Mouse (Mus musculus) embryonic facial prominence, embryonic 11.5 days (tissue): Measurements from ENCODE around the gene Ninl. TPM values are rescaled to one million over a fixed set of nuclear protein-coding genes. Genes with fewer than 3 reads are reported as not detected.

Experiments
- ATAC-seq: fragments of 200-750 bp; cut with Nextera tagmentation; replicated peaks from 2 replicates; pipeline ENCODE4 v1.8.0; 2017; ENCODE audit warnings: low read depth; ENCODE audit not compliant: insufficient number of reproducible peaks, low FRiP score, low TSS enrichment
- DNase-seq: peaks from one replicate; pipeline ENCODE4 v3.0.0-alpha.2; 2015; ENCODE audit warnings: low spot score
- H3K27ac ChIP-seq: fragments of 300-500 bp; sonication (generic); replicated peaks from 2 replicates; pipeline ENCODE4 v1.5.1; 2014; ENCODE audit warnings: mild to moderate bottlenecking, low read depth, low read length, control low read depth
- H3K27me3 ChIP-seq: fragments of 300-500 bp; sonication (generic); 2 replicates; pipeline ENCODE4 v1.6.1; 2014; ENCODE audit warnings: mild to moderate bottlenecking, low read length, moderate library complexity, mixed read lengths; ENCODE audit not compliant: control insufficient read depth, insufficient read depth
- H3K36me3 ChIP-seq: fragments of 300-500 bp; sonication (generic); replicated peaks from 2 replicates; pipeline ENCODE4 v1.6.1; 2014; ENCODE audit warnings: low read depth, mild to moderate bottlenecking, low read length, moderate library complexity, mixed read lengths; ENCODE audit not compliant: control insufficient read depth, insufficient read depth
- H3K4me1 ChIP-seq: fragments of 300-500 bp; sonication (generic); 2 replicates; pipeline ENCODE4 v1.6.1; 2014; ENCODE audit warnings: low read length, mixed read lengths; ENCODE audit not compliant: control insufficient read depth, insufficient read depth
- H3K4me2 ChIP-seq: fragments of 300-500 bp; sonication (generic); 2 replicates; pipeline ENCODE4 v1.6.1; 2014; ENCODE audit warnings: low read depth, mild to moderate bottlenecking, control low read depth, low read length, moderate library complexity
- H3K4me3 ChIP-seq: fragments of 300-500 bp; sonication (generic); 2 replicates; pipeline ENCODE4 v1.5.1; 2014; ENCODE audit warnings: low read depth, low read length, control low read depth
- H3K9ac ChIP-seq: fragments of 300-500 bp; sonication (generic); replicated peaks from 2 replicates; pipeline ENCODE4 v1.6.1; 2014; ENCODE audit warnings: mild to moderate bottlenecking, control low read depth, low read length
- H3K9me3 ChIP-seq: fragments of 300-500 bp; sonication (generic); replicated peaks from 2 replicates; pipeline ENCODE4 v1.6.1; 2016; ENCODE audit warnings: mild to moderate bottlenecking, low read length, inconsistent platforms, mixed read lengths; ENCODE audit not compliant: control insufficient read depth
- WGBS: fragments of 180-500 bp; shearing (Covaris S2); extraction: QIAGEN DNeasy Blood & Tissue Kit; methylation state at CpG from one replicate; pipeline ENCODE4 v1.1.7; 2014; 5-methylcytosine and 5-hydroxymethylcytosine counted together
- polyA plus RNA-seq: library from polyadenylated mRNA; unstranded; fragments of >200 nt; fragmentation: Nextera tagmentation; extraction: Ambion mirVana; gene quantifications from 2 replicates; pipeline ENCODE4 v1.2.1, GENCODE M21; 2014

Gene Ninl
- polyA plus RNA-seq, 1 experiment from 2014 or later = 9.0 TPM

DNA sequence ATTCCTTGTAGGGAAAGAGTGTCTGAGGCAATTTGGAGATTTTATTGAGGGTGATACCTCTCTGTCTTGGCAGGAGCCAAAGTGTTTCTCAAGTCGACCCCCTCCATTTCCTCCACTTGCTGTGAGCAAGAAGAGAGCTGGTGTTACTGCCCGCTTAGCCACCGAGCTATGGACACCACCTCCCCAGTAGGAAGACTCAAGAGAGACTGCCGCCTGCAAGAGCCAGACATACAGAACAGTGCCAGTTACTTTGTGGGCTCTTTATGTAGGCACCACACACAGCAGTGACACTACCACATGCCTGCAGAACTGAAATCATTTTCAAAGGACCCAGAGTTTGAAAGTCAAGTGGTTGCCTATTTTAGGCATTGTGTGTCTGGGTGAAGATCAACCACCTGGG, 48.1 kb downstream of the Ninl start:
- no peaks in the 10 kb centered on the region for H3K4me1 ChIP-seq
- DNase-seq (no peak), ATAC-seq (no peak)
- H3K9me3 ChIP-seq = no peaks in the 10 kb centered on the region
- no peaks in the 10 kb centered on the region for H3K27me3 ChIP-seq
- 90% methylated on average over 4 of the region's 4 CpGs for WGBS
- H3K4me2 ChIP-seq = no peak overlapping the region
- no peak overlapping the region for H3K27ac ChIP-seq
- no peak overlapping the region for H3K9ac ChIP-seq
- no peaks in the 10 kb centered on the region for H3K36me3 ChIP-seq
- no peak overlapping the region for H3K4me3 ChIP-seq

DNA sequence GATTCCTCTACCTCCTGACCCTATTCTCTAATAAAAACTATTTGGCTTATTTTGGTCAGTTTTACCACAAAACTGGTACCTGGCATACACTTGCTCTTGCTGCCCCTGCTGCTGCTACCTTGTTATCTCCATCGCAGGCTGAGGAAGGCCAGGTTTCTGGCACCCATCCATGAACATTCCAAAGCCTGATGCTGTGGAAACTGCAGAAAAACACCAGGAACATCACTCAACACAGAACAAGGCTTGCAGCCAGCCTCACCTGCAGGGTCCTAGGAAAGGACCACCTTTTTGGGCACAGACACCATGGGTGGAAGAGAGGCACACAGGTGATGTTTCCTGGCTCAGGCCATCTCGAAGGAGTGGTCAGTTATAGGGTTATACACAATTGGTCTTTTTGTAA, 48.7 kb downstream of the Ninl start:
- Histone ChIP-seq H3K27me3 (no peaks in the 10 kb centered on the region), H3K9me3 (no peaks in the 10 kb centered on the region), H3K4me3 (no peak overlapping the region), H3K9ac (no peak overlapping the region), H3K27ac (no peak overlapping the region), H3K4me1 (no peaks in the 10 kb centered on the region), H3K36me3 (no peaks in the 10 kb centered on the region), H3K4me2 (no peak overlapping the region)
- WGBS = 89% methylated on average over 2 of the region's 2 CpGs
- ATAC-seq (no peak), DNase-seq (no peak)

- no peak overlapping the region for H3K4me3 ChIP-seq
- no peaks in the 10 kb centered on the region for H3K9me3 ChIP-seq
Measured at GRCm38 (mm10) chr2:150985359-150985758, 53.8 kb downstream of the Ninl start.

GRCm38 (mm10) chr2:150982051-150982450, 57.1 kb downstream of the Ninl start:
- no peak overlapping the region for H3K4me2 ChIP-seq
- no peak overlapping the region for H3K9ac ChIP-seq
- H3K36me3 ChIP-seq = no peaks in the 10 kb centered on the region
- DNase-seq (no peak), ATAC-seq (no peak)
- H3K27ac ChIP-seq = no peak overlapping the region
- H3K4me1 ChIP-seq = no peaks in the 10 kb centered on the region
- no peaks in the 10 kb centered on the region for H3K27me3 ChIP-seq
- H3K9me3 ChIP-seq = no peaks in the 10 kb centered on the region
- no peak overlapping the region for H3K4me3 ChIP-seq

More at GRCm38 (mm10) chr2:150985359-150985758, 53.8 kb downstream of the Ninl start:
- Histone ChIP-seq H3K27me3 (no peaks in the 10 kb centered on the region), H3K27ac (no peak overlapping the region), H3K4me2 (no peak overlapping the region), H3K4me1 (no peaks in the 10 kb centered on the region), H3K9ac (no peak overlapping the region), H3K36me3 (no peaks in the 10 kb centered on the region)
- DNase-seq (no peak), ATAC-seq (no peak)
- 92% methylated on average over 2 of the region's 2 CpGs for WGBS

GRCm38 (mm10) chr2:150981524-150981923, 57.7 kb downstream of the Ninl start:
- Histone ChIP-seq H3K9ac (no peak overlapping the region), H3K9me3 (no peaks in the 10 kb centered on the region), H3K4me1 (no peaks in the 10 kb centered on the region), H3K4me2 (no peak overlapping the region), H3K27me3 (no peaks in the 10 kb centered on the region), H3K36me3 (no peaks in the 10 kb centered on the region), H3K4me3 (no peak overlapping the region), H3K27ac (no peak overlapping the region)
- no peak for ATAC-seq
- DNase-seq = no peak
- WGBS = 88% methylated on average over 7 of the region's 7 CpGs

DNA sequence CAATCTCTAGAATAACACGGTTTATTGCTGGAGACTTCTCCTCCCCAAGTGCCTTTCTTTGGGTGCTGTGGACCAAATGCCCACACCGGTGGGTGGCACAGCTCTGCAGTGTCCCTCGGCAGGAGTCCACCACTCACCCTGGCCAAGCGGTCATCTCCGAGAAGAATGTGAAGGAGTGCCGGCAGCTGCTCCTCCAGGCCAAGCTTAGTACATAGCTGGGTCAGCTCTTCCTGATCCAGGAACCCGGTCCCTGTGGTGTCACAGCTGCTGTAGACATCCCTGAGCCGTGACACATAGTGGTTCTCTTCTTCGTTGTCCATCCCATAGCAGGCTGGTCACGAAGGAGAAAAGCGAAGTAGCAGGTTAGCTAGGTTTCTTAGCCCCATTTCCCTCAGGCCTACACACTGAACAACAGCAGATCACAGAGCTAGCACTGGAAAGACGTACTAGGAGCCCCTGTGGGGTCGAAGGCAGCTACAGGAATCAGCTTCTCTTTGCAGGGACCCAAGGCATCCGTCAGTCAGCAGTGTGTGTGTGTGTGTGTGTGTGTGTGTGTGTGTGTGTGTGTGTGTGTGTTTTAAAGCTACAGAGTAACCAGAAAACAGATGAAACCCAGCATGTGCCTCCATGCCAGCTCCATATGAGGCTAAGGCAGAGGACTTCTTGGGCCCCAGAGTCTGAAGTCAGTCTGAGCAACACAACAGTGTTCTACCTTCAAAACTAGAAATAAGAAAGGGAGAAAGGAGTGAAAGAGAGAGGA, 59.1 kb downstream of the Ninl start:
- DNase-seq = no peak
- H3K27me3 ChIP-seq = no peaks in the 10 kb centered on the region
- WGBS = 86% methylated on average over 14 of the region's 14 CpGs

GRCm38 (mm10) chr2:150978791-150979190, 60.4 kb downstream of the Ninl start:
- Histone ChIP-seq H3K4me1 (no peaks in the 10 kb centered on the region), H3K9me3 (no peaks in the 10 kb centered on the region), H3K27me3 (no peaks in the 10 kb centered on the region), H3K4me3 (no peak overlapping the region), H3K4me2 (no peak overlapping the region), H3K27ac (no peak overlapping the region), H3K36me3 (peaks cover 3% of the 10 kb centered on the region; the same call in 1 of the 2 replicates), H3K9ac (no peak overlapping the region)
- no peak for DNase-seq
- ATAC-seq = no peak; the same call in 1 of the 2 replicates
- WGBS = 88% methylated on average over 3 of the region's 3 CpGs

More for the DNA sequence above, 59.1 kb downstream of the Ninl start:
- Histone ChIP-seq H3K4me2 (no peak overlapping the region), H3K27ac (no peak overlapping the region), H3K36me3 (peaks cover 3% of the 10 kb centered on the region; the same call in 1 of the 2 replicates), H3K9me3 (no peaks in the 10 kb centered on the region), H3K4me3 (no peak overlapping the region), H3K9ac (no peak overlapping the region), H3K4me1 (no peaks in the 10 kb centered on the region)
- no peak for ATAC-seq

GRCm38 (mm10) chr2:150977676-150978075, 61.5 kb downstream of the Ninl start:
- no peak for ATAC-seq

More at GRCm38 (mm10) chr2:150977676-150978075, 61.5 kb downstream of the Ninl start:
- Histone ChIP-seq H3K9ac (no peak overlapping the region), H3K36me3 (peaks cover 5% of the 10 kb centered on the region; the same call in 1 of the 2 replicates), H3K4me1 (no peaks in the 10 kb centered on the region), H3K4me2 (no peak overlapping the region), H3K27ac (no peak overlapping the region), H3K27me3 (no peaks in the 10 kb centered on the region), H3K9me3 (no peaks in the 10 kb centered on the region), H3K4me3 (no peak overlapping the region)
- no peak for DNase-seq
- WGBS = 92% methylated on average over 6 of the region's 6 CpGs
